Mouse (Mus musculus): ENCODE data around the gene Zfp300. TPM values are rescaled to one million over a fixed set of nuclear protein-coding genes. Genes with fewer than 3 reads are reported as not detected.
A peak's percentile ranks its signal among the peaks of the same experiment; 100 is the strongest.

The Zfp300 gene
- not detected in 2 replicates for polyA plus RNA-seq (2012; rRNA removed)

DNA sequence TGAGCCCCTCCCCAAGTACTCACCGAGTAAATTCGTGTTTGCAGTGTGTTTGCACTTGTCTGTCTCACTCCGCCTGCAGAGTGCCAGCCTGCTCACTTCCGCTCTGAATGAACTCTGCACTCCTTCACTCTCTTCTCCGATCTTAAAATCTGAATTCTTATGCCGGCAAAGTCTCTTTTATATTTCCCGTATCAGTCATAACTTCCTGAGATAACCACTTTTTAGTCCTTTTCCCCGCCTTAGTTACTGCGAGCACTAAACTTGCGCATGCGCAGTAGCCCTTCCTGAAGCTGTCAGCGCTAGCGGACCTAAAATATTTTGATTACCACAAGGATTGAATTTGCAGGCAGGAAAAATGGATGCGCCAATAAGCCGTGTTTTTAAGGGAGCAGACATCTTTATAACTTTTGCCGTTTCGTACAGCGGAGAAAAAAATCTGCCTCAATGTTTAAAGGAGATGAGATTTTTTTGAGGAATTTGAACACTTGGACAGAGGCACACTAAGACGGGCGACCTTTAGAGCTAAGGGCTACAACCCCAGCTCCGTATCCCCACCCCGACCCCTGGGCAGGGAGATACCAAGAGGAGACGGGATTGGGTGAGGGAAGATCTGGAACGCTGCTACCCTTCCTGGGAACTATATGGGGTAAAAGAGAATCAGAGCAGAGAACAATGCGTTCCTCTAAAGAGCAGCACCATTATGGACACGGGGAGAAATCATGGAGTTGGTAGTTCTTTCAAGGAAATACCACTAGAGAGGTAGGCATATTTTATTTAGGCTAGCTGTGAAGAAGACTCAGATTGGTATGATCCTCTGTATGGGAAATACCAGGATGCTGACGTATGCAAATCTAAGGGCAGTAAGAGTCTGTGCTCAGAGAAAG, at the start of gene Zfp300:
Zfp300 (minus strand) TSS at position 545 of the 884 bp plus-strand sequence.
- peak; percentile 4 for DNase-seq (ENCODE audit: low read depth, low spot score)
- 15% methylated on average over 27 of the region's 27 CpGs for WGBS

DNA sequence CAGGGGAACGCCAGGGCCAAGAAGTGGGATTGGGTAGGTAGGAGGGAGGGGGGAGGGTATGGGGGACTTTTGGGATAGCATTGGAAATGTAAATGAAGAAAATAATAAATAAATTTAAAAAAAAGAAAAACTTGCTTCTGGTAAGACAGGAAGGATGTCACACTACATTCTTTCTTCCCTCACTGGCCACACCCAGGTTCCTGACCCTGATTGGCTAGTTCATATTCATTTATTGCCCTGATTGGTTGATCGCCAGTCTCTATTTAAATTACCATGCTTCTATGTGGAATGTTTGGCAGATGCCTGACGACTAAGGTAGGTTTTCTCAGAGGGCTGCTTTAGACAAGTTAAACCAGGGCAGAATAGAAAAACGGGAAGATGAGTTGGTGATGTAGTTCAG, 26.2 kb upstream of the Zfp300 start, which contains the start of gene Ssxa1:
Ssxa1 (plus strand) TSS at position 301 of the 400 bp plus-strand sequence.
- DNase-seq (ENCODE audit: low read depth, low spot score), result no peak
- WGBS, result 80% methylated on average over 4 of the region's 4 CpGs

DNA sequence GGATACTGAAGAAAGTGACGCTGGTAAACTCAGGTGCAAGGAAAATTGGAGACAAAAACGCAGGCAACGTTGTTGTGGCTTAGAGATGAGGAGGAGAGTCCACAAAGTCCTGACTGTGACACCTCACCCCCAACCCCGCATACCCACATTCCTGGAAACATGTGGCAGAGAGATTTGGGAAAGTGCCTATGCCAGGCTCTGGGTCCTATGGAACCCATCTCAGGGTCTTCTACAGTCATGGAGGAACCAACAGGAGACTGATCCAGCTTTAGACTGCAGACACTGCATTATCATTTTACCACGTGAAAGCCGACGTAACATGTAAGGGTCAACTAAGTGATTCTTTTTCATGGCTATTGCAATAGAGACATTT, 526 bp upstream of the Zfp300 start:
- 50% methylated on average over 7 of the region's 7 CpGs for WGBS
- DNase-seq (ENCODE audit: low read depth, low spot score), result no peak

DNA sequence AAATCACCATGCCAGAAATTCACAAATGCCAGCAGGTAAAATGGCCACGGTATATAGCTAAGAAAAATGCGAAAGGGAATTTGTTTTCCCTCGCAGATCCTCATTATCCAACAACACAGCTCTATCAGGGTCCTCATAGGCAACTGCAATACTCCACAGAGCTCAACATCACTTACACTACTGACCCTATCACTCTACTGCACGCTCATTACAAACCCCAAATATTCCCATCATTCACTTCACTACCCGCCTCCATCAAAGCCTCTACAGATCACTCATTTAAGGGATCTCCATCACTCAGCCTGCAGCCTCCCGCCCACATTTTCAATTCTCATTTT, 713 bp downstream of the Zfp300 start:
- WGBS, result 38% methylated on average over 6 of the region's 6 CpGs
- no peak for DNase-seq (ENCODE audit: low read depth, low spot score)

DNA sequence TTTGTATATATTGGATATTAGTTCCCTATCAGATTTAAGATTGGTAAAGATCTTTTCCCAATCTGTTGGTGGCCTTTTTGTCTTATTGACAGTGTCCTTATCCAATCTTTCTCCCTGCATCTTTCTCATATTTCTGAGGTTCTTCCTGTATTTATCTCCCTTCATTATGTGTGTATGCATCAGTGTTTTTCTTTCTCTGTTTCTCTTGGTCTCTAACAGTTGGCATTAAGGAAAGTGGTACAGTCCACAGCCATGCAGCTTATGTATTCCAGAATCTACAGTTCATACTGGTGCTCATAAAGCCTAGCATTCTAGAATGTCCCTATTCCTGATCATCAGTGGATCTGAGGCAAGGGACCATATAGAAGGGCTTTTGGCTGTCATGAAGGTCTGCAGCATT, 21.2 kb downstream of the Zfp300 start, which contains the start of gene Spaca5:
Spaca5 (plus strand) TSS at position 301 of the 400 bp plus-strand sequence.
- DNase-seq (ENCODE audit: low read depth, low spot score), result no peak

DNA sequence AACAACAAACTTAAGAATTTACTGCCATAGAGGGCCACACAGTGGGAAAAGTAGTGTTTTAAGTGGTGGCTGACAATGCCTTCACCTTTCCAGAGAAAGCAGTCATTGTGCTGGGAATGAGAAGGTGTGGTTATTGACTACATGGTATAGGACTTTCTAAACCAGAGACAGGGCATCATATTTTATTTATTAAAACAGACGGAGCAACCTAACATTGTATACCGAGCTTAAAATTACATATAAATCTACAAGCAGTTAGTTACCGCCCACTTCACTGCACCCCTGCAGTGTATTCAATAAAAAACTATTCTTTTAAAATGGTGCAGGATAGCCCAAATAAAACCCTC, 26.8 kb downstream of the Zfp300 start:
- WGBS, result 74% methylated on average over 3 of the region's 3 CpGs
- DNase-seq (ENCODE audit: low read depth, low spot score), result no peak

DNA sequence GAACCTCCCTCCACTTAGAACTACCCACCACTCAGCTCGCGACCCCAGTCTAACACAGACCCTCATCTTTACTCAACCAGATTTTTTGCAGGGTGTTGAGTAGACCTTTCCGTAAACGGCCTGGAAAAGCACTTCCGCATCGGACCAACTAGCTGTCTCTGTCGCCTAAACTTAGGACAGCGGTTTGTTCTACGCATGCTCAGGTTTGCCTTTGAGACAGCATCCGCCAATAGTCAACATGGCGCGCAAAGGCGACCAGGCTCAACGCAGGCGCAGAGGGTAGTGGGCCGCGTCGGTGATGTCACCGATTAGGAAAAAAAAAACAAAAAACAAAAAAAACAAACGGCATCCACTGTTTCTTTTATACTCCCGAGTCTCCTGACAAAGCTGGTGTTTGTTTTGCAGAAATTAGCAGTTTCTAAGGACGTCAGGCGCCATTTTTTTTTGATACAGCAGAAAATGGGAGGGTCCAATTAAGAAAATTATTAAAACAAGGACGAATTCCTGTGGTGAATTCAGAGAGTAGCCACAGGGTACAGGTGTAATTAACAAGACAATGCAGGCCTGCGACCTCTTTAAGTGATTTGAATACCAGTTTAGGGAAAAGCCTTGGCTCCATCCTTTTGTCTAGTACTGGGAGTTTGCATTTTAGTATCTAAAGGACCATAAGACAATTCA, 27.3 kb downstream of the Zfp300 start, which contains the start of gene Zfp182:
Zfp182 (minus strand) TSS at position 451 of the 678 bp plus-strand sequence.
- DNase-seq (ENCODE audit: low read depth, low spot score), result peak; percentile 28
- WGBS, result 22% methylated on average over 25 of the region's 25 CpGs

DNA sequence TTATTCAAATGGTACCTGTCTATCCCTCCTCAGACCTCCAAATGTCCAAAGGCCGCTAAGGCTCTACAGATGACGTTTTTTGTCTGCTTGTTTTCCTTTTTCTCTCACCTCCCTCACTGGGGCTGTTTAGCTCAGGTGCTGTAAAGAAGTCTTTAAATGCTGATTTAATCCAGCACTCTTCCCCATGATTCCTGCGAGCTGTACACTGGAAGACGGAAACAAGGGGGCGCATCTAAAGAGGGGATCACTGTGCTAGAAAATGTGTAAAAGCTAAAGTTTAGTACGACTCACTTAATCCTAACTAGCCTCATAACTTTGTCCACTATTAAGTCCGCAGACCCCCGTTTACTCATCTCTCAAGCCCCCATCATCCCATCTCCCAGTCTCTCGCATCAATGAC, 27.9 kb downstream of the Zfp300 start:
- peak; percentile 2 for DNase-seq (ENCODE audit: low read depth, low spot score)
- WGBS, result 19% methylated on average over 9 of the region's 9 CpGs

Other genes starting within 250 kb of the Zfp300 start
- 3.7 and 5.5 TPM in 2 replicates for gene Timp1, start 219.4 kb downstream of the Zfp300 start, polyA plus RNA-seq (2012; rRNA removed)
- gene Syn1, start 168.5 kb downstream of the Zfp300 start, polyA plus RNA-seq (2012; rRNA removed), result 0.77 and 1.2 TPM in 2 replicates
- 13.5 and 14.7 TPM in 2 replicates for gene Cfp, start 158.0 kb downstream of the Zfp300 start, polyA plus RNA-seq (2012; rRNA removed)
- gene Elk1, start 138.9 kb downstream of the Zfp300 start, polyA plus RNA-seq (2012; rRNA removed), result 3.2 and 5.2 TPM in 2 replicates
- 20.1 and 27.3 TPM in 2 replicates for gene Uxt, start 127.5 kb downstream of the Zfp300 start, polyA plus RNA-seq (2012; rRNA removed)
- gene Zfp182, start 27.2 kb downstream of the Zfp300 start, polyA plus RNA-seq (2012; rRNA removed), result 0.47 and 1.2 TPM in 2 replicates
- not detected in 2 replicates for gene Spaca5, start 21.1 kb downstream of the Zfp300 start, polyA plus RNA-seq (2012; rRNA removed)
- not detected in 2 replicates for gene Ssxa1, start 26.3 kb upstream of the Zfp300 start, polyA plus RNA-seq (2012; rRNA removed)
- not detected in 2 replicates for gene Gm21876, start 86.1 kb upstream of the Zfp300 start, polyA plus RNA-seq (2012; rRNA removed)